Mouse (Mus musculus) cerebellum, adult 9-10 months (tissue): ENCODE results near the gene Cacnb1.
A peak's percentile ranks its signal among the peaks of the same experiment; 100 is the strongest.

ENCODE experiments used
- DNase-seq: peaks from one replicate; pipeline ENCODE4 v3.0.0; 2022

The Cacnb1 gene

GRCm38 (mm10) chr11:98037871-98038270 is 15.0 kb upstream of the Cacnb1 start:
- no peak for DNase-seq

- peak; percentile 79 for DNase-seq
These were observed 13.1 kb upstream of the Cacnb1 start for GRCm38 (mm10) chr11:98035977-98036377.

- no peak for DNase-seq
These were observed 12.0 kb upstream of the Cacnb1 start for GRCm38 (mm10) chr11:98034840-98035239.

GRCm38 (mm10) chr11:98034061-98034460 is 11.2 kb upstream of the Cacnb1 start:
- no peak for DNase-seq

GRCm38 (mm10) chr11:98031443-98031770 is 8.6 kb upstream of the Cacnb1 start:
- peak; percentile 81 for DNase-seq

GRCm38 (mm10) chr11:98030701-98031442 is 8.0 kb upstream of the Cacnb1 start:
- no peak for DNase-seq

GRCm38 (mm10) chr11:98027785-98028184 is 5.0 kb upstream of the Cacnb1 start:
- peak; percentile 10 for DNase-seq

GRCm38 (mm10) chr11:98027297-98027688 is 4.5 kb upstream of the Cacnb1 start:
- DNase-seq, result no peak

GRCm38 (mm10) chr11:98026570-98027296 is 3.9 kb upstream of the Cacnb1 start, which contains the start of gene Rpl19:
Rpl19 (plus strand) TSS chr11:98026710.
- peak; percentile 96 for DNase-seq

- DNase-seq, result no peak
These were observed 3.4 kb upstream of the Cacnb1 start for GRCm38 (mm10) chr11:98026248-98026569.

GRCm38 (mm10) chr11:98024516-98024915 is 1.7 kb upstream of the Cacnb1 start:
- peak; percentile 34 for DNase-seq

- no peak for DNase-seq
These were observed 630 bp downstream of the Cacnb1 start for GRCm38 (mm10) chr11:98022253-98022554.

GRCm38 (mm10) chr11:98021565-98022252 is 1.1 kb downstream of the Cacnb1 start:
- DNase-seq, result peak; percentile 69

- DNase-seq, result no peak
These were observed 1.7 kb downstream of the Cacnb1 start for GRCm38 (mm10) chr11:98021118-98021517.

- DNase-seq, result no peak
These were observed 2.1 kb downstream of the Cacnb1 start for GRCm38 (mm10) chr11:98020710-98021109.

- DNase-seq, result no peak
These were observed 2.8 kb downstream of the Cacnb1 start for GRCm38 (mm10) chr11:98019883-98020610.

- DNase-seq, result no peak
These were observed 3.8 kb downstream of the Cacnb1 start for GRCm38 (mm10) chr11:98018858-98019641.

GRCm38 (mm10) chr11:98018222-98018621 is 4.6 kb downstream of the Cacnb1 start:
- no peak for DNase-seq

GRCm38 (mm10) chr11:98016824-98017223 is 6.0 kb downstream of the Cacnb1 start:
- DNase-seq, result no peak

- no peak for DNase-seq
These were observed 6.7 kb downstream of the Cacnb1 start for GRCm38 (mm10) chr11:98016177-98016576.

- DNase-seq, result no peak
These were observed 10.0 kb downstream of the Cacnb1 start for GRCm38 (mm10) chr11:98012831-98013230.

- DNase-seq, result no peak
These were observed 11.1 kb downstream of the Cacnb1 start for GRCm38 (mm10) chr11:98011716-98012115.

GRCm38 (mm10) chr11:98008087-98008486 is 14.7 kb downstream of the Cacnb1 start:
- no peak for DNase-seq
